Comparison of ENCODE assay signal across 18 mouse cellular contexts in the genomic region with DNA sequence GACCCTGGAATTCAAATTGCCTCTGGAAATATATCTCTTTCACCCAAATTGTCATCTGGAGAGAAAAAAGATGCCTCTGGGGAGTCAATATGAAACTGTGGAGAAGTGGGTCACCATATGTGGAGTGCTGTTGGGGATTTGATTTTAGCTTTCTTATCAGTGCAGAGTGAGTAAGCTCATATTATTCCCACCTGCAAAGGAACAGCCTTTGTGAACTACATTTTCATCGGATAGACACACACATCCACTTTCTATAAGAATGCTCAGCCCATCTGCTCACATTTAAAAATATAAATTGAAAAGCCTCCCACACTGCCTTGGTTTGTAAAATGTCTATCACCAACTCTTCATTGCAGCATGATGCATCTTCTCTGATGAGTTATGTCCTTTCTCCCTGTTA.
"Had no signal": no experiment of that assay in that cellular context is flagged by ENCODE, and none has a peak within 500 bp of the region (broad histone marks: within the 10 kb centered on the region; RNA-seq: fewer than 3 reads in every experiment).

No protein-coding gene starts in this region.

- DNase-seq: lung, adult 18-20 months; lung, embryonic 14.5 days; lung, postnatal 10 days; lung, postnatal 4 days; midbrain, embryonic 14.5 days; retina, postnatal 1 day; right cerebral cortex, postnatal 14 days; right cerebral cortex, postnatal 4 days; spleen, adult 18-20 months; thymus, adult 2 months; thymus, postnatal 25 days; thymus, postnatal 4 days had no signal

- H3K4me3 ChIP-seq: midbrain, embryonic 10.5 days; midbrain, embryonic 12.5 days; myocyte; neural tube, embryonic 13.5 days; neural tube, embryonic 15.5 days had no signal

- ATAC-seq: midbrain, embryonic 16.5 days had no signal

- H3K27ac ChIP-seq: midbrain, embryonic 10.5 days; midbrain, embryonic 12.5 days; neural tube, embryonic 13.5 days; neural tube, embryonic 15.5 days had no signal
